Mouse (Mus musculus): ENCODE measurements at regions not wholly inside any gene's neighbourhood (a gene's known extent, or its start where the extent isn't known, plus 50 kb on each side); places are given as distances from the start of the nearest gene placed in this dataset.

DNA sequence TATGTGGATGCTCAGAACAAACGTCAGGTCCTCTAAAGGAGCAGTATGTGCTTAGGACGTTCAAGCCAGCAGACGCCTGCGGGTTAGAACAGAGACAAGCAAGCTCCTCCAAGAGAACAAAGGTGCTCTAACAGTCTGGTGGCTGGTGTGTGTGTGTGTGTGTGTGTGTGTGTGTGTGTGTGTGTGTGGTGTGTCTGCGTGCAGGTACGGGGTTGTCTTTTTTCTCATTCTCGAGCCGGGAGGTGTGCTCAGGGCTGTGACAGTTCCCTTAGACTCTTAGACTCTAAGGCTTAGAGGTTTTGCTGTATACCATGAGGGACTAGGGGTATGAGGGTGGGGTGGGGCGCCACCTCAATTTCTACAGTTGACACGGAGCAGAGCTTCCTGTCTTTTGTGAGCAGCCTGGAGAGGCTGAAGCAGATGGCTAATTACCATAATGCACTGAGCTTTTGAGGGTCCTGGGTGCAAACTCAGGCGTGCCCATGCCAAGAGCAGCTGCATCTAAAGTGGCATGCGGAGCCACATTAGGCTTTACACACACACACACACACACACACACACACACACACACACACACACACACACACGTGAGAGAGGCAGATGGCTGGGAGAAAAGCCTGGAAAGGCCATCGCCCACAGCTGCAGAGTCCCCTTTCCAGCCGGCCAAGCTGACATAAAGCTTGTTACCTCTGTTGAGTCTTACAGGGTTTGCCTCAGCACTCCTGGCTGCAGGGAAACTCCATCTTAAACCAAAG lies 124.1 kb upstream of the Foxn2 start:
- TF ChIP-seq CTCF (IDR thresholded peaks at IDR 0.05; ENCODE audit: extremely low read depth, insufficient read length, insufficient replicate concordance, low read depth, low read length) (no peak), POLR2A (IDR thresholded peaks at IDR 0.05; ENCODE audit: low read depth, low read length) (no peak)

All from small intestine, adult 2 months (tissue).